Mouse (Mus musculus): ENCODE results near the gene Ifi27l2a. TPM values are rescaled to one million over a fixed set of nuclear protein-coding genes. Genes with fewer than 3 reads are reported as not detected.

Gene Ifi27l2a
- total RNA-seq (2023) = 10 to 100 TPM; 81.8 to 83.1 TPM

DNA sequence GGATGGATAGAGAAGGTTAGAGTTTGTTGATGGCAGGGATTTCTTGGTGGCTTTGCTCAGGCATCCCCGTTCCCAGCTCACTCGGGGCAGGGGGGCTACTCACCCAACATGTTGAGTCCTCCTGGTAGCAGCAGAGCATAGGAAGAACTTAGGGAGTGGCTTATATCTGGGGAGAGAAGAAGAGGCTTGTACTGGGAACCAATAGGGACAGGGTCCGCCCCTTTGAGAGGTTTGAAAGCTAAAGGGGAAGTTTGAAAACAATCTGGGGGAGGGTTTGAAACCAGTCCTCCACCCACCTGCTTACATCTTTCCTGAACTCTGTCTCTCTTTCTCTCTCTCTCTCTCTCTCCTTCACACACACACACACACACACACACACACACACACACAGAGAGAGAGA is at the start of gene Ifi27l2a:
Gene Ifi27l2a (minus strand): TSS at position 157 of the 400 bp plus-strand sequence.

DNA sequence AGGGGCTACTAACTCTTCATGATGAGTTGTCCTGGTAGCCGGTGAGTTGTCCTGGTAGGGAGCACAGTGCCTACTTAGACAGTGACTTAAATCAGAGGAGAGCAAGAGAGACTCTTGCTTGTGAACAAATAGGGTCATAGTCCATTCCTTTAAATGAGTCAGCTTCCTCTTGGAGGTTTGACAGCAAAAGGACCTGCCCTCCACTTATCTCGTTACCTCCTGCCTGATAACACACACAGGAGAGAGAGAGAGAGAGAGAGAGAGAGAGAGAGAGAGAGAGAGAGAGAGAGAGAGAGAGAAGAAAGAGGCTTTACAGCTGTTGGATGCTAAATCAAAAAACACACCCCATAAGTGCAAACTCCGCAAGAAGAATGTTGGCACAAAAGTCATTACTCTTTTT is 13.7 kb upstream of the Ifi27l2a start, which contains the start of gene Ifi27l2b:
Gene Ifi27l2b (minus strand): TSS at position 84 of the 400 bp plus-strand sequence.

DNA sequence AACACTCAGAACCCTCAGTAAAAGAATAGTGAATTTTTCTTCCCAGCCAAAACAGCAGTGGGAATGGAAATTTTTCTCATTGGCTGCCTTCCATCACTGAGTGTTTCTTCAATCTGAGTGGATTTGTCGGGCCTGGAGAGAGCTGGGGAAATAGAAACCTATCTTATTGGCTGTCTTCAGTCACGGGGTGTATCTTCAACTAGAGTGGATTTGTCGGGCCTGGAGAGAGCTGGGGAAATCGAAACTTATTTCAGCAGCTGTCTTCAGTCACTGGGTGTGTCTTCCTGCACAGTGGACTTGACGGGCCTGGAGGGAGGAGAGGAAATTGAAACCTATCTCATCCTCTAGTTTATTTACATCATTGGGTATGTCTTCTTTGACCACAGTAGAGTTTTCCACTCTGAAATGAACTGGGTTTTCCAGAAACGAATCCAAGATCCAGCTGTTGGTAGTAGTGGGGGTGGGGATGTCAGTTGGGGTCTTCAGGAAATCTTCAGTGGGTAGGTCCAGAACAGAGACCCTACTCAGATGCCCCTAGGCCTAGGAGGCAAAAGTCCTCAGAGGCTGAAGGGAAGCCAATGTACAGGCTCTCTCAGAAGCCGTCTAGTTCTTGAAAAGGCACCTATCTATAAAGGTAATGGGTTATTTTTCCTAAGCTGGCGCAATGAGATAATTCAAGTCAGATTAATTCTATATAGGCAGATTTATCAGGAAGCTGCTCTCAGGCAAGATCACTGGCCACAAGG is 9.3 kb downstream of the Ifi27l2a start, which contains the start of gene Ifi27:
Gene Ifi27 (plus strand): TSS at position 226 of the 746 bp plus-strand sequence.

DNA sequence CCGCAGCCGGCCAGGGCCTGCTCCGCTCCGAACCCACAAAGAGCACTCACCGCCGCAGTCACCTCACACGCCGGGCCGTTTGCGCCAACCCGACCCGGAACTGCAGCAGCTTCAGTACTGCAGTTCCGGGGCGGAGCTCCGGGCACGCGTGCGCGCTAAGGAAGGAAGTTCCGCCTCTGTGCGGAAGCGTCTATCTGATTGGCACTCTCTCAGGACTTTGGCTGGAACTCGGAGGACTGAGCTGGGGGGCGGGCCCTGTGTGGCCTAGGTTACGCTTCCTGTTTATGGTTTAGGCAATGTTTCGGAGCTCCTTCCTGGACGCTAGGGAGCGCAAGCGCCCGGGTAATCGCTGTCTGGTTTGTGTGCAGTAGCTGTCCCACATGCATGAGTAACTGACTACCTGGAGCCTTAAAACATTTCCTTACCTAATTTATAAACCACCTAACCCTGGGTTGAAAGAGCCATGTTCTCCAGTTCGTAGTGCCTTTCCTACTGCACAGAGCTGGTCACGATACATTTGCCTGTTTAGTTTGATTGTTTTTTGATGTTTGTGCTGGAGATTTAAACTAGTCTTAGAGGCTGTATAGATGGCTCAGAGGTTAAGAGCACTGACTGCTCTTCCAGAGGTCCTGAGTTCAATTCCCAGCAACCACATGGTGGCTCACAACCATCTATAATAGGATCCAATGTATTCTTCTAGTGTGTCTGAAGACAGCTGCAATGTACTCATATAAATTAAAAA is 17.6 kb downstream of the Ifi27l2a start, which contains the start of gene Ddx24:
Gene Ddx24 (minus strand): TSS at position 102 of the 742 bp plus-strand sequence.

DNA sequence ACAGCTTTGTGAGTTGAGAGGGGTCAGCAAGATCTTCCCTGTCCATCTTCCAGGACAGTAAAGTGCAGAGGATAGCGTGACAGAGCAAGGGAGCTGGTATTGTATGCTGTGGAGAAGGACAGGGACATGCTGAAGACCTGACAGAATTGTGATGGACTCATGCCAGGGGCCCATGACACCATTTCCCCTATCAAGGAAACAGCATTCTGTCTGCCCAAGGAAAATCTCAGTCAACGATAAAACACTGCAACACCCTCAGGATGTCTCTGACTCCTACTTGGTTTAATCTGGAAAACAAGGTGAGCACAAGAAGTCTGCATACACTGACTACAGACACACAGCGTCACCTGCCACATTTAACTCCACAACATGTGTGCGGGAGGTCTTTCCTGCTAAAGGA is 35.8 kb downstream of the Ifi27l2a start, which contains the start of gene 9330161L09Rik:
Gene 9330161L09Rik (minus strand): TSS at position 101 of the 400 bp plus-strand sequence.

Other genes starting within 250 kb of the Ifi27l2a start
- not detected for gene Prima1, start 201.5 kb downstream of the Ifi27l2a start, total RNA-seq (2023)
- gene Fam181a, start 132.7 kb downstream of the Ifi27l2a start, total RNA-seq (2023) = not detected
- gene Asb2, start 87.7 kb downstream of the Ifi27l2a start, total RNA-seq (2023) = under 1 TPM in 1 of 2 experiments, not detected in 1; 0.79 TPM
- gene Otub2, start 55.0 kb downstream of the Ifi27l2a start, total RNA-seq (2023) = 1 to 10 TPM; 1.6 to 1.7 TPM
- gene 9330161L09Rik, start 35.9 kb downstream of the Ifi27l2a start, total RNA-seq (2023) = 1 to 10 TPM; 1.8 to 2.8 TPM
- gene Ddx24, start 17.9 kb downstream of the Ifi27l2a start, total RNA-seq (2023) = 10 to 100 TPM; 68.0 to 74.2 TPM
- 10 to 100 TPM; 78.0 to 93.2 TPM for gene Ifi27, start 9.5 kb downstream of the Ifi27l2a start, total RNA-seq (2023)
- not detected for gene Ifi27l2b, start 13.5 kb upstream of the Ifi27l2a start, total RNA-seq (2023)
- gene Ppp4r4, start 88.6 kb upstream of the Ifi27l2a start, total RNA-seq (2023) = not detected
- gene Serpina10, start 187.8 kb upstream of the Ifi27l2a start, total RNA-seq (2023) = under 1 TPM in 1 of 2 experiments, not detected in 1; 0.29 TPM
- not detected for gene Serpina6, start 213.5 kb upstream of the Ifi27l2a start, total RNA-seq (2023)
- gene Serpina16, start 232.5 kb upstream of the Ifi27l2a start, total RNA-seq (2023) = not detected

Data from neutrophil, adult 59 days (primary cell).